Mouse (Mus musculus): Measurements from ENCODE around the gene Lrrc4.

The Lrrc4 gene

DNA sequence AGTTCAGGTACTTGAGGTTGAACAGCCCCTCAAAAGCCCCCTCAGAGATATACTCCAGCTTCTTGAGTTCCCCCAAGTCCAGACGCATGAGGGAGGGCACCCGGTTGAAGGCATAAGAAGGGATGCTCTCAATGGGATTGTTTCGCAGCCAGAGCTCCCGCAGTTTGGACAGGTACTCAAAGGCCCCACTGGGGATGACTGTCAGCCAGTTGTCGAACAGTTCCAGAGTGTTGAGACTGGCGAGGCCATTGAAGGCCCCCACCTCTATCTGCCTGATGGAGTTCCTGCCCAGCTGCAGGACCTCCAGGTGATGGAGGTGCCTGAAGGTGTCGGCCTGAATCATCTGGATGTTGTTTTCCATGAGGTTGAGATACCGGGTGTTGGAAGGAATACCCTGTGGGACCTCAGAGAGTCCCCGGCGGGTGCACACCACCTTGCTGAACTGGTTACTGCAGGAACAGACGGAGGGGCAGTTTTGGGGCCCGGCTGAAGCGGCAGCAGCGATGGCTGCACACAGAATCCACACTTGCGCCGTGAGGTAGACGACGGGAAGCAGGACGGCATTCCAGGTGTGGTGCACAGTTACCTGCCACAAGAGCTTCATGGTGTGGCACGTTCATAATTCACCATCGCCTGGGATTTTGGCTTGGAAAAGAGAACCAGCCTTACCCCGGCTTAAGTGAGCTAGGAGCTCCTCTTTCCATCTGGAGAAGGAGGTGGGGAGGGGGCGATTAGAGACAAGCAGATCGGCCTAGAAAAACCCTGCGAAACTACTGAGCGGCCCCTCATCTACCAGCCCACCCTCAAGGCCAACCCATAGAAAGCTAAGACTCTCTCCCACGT lies at the start of gene Lrrc4:
Lrrc4 (minus strand) TSS at position 737 of the 843 bp plus-strand sequence.
- DNase-seq (ENCODE audit: low spot score) = no peak

- no peak for DNase-seq (ENCODE audit: low spot score)
These were observed 49.4 kb upstream of the Lrrc4 start for GRCm38 (mm10) chr6:28880909-28881308.

DNA sequence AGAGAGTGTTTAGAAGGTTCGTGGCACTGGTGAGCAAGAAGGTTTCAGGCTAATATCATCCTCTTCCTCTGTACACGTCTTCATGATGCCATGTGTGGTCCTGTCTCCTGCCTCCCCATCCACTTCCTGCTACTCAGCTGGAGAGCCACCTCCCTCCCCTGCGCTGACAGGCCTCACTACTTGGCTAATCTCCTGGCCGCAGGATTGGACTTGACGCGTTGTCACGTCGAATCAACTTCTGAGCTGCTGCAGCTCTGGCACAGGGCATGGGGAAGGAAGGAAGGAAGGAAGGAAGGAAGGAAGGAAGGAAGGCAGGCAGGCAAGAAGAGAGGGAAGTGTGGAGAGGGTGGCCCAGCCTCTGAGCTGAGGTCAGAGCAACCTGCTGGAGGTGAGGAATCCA lies 47.8 kb upstream of the Lrrc4 start:
- no peak for DNase-seq (ENCODE audit: low spot score)

GRCm38 (mm10) chr6:28877945-28878666 lies 46.6 kb upstream of the Lrrc4 start:
- peak; percentile 7 for DNase-seq (ENCODE audit: low spot score)

DNA sequence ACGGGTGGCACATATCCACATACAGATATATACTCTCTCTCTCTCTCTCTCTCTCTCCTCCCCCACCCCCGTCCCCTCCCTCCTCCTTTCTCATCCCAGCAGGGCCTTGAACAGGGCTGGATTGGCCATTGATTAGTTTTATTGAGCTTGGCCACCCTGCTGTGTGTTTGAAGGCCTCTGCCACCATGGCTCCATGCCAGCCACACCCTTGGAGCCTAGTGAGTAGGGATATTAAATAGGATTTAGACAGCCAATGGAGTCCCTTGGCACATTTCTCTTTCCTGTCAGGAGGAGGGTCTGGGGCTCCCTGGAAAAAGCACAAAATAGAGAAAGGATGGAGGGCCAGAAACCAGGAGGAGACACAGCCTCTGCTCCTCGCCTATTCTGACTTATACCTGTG lies 44.9 kb upstream of the Lrrc4 start:
- no peak for DNase-seq (ENCODE audit: low spot score)

DNA sequence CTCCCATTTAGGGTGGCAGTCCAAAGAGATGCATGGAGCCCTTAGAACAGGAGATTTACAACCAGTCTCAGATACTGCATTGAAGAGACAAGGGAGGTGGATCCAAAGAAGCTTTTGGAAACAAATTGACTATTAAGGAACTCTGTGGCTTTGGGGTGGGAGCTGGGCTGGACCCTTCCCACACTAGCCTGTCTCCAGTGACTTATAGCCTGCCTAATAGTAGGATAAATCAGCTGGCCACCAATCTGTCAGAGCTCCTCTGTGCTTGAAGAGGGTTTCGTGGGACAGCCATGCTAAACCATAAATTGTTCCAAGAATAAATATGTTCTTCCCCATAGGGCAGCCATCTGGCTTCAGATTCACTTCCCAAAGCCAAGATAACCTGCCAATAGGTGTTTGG lies 43.8 kb upstream of the Lrrc4 start:
- no peak for DNase-seq (ENCODE audit: low spot score)

DNA sequence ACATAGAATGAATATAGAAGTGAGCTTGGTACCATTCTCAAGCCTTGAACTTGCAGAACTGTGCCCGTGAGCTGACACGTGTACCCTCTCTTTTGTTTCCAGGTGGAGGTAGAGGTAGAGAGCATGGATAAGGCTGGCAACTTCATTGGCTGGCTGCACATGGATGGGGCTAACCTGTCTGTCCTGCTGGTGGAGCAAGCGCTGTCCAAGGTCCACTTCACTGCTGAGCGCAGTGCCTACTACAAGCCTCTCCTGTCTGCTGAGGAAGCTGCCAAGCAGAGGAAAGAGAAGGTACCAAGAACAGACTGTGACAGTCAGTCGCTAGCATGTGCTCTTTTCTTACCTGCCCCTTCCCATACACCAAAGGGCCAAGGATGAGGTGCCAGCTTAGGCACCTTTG lies 43.2 kb upstream of the Lrrc4 start:
- DNase-seq (ENCODE audit: low spot score) = no peak

DNA sequence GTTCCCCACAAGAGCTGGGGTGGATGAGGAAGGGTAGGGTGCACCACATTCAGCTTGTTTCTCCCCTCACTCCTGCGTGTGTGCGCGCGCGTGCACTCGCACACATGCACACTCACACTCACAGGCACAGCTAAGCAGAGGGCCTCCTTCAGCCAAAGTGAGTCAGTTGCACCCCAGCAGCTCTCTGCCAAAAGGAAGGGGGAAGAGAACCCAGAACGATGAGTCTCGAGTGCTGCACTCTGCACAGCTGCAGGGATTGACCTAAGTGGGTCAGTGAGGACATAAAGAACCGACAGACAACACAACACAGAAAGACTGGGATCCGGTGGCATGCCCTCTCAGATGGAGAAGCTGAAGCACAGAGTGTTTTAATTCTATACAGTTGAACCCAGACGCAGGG lies 42.5 kb upstream of the Lrrc4 start:
- no peak for DNase-seq (ENCODE audit: low spot score)

GRCm38 (mm10) chr6:28872421-28872795 lies 40.9 kb upstream of the Lrrc4 start:
- DNase-seq (ENCODE audit: low spot score) = no peak

DNA sequence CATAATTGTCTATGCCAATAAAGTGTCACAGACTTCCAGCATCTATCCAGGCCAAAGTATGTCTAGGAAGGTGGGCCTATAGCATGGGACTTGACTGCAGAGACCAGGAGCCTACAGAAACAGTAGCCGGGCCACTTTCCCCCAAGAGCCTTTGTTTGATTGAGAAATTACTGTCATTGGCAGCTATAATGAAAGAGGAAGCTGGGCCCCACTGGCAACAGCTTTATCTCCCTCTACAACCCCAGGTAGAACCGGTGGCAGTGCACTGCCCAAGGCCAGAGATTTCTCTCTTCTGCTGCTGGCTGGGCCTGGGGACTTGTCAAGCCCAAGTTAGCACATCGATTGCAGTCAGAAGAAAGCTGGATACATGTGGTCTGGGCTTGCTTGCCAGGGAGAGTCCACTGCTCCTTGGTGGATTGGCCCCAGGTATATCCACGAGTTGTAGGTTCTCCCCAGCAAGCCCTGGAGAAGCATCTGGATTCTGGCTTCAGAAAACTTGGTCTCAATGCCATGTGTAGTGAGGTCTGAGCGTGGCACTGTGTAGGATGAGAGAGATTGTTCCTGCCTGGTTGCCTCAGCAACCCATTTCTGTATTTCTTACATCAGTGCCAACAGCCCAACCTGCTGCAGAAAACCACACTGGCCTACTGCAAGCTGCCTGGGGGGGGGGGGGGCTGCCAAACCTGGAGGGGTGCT lies 40.3 kb upstream of the Lrrc4 start:
- no peak for DNase-seq (ENCODE audit: low spot score)

GRCm38 (mm10) chr6:28867516-28868251 lies 36.1 kb upstream of the Lrrc4 start:
- no peak for DNase-seq (ENCODE audit: low spot score)

- DNase-seq (ENCODE audit: low spot score) = no peak
These were observed 34.7 kb upstream of the Lrrc4 start for GRCm38 (mm10) chr6:28866206-28866605.

DNA sequence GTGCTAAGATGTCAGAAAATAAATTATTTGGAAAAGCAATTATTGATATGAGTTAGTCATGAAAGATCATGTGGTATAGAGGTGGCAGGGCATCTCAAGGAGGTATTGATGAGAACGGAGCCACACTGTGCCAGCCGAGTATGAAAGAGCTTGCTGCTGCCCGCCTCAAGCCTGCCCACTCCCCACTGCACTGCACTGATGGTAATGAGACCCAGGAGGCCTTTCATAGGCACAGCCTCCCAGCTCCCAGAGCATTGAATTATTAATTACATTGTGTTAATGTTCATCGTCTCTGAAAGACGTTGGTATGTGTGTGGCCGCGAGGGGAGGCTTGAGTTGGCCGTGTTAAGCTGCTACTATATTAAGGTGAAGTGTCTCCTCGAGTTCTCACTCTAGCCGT lies 33.6 kb upstream of the Lrrc4 start:
- DNase-seq (ENCODE audit: low spot score) = no peak

DNA sequence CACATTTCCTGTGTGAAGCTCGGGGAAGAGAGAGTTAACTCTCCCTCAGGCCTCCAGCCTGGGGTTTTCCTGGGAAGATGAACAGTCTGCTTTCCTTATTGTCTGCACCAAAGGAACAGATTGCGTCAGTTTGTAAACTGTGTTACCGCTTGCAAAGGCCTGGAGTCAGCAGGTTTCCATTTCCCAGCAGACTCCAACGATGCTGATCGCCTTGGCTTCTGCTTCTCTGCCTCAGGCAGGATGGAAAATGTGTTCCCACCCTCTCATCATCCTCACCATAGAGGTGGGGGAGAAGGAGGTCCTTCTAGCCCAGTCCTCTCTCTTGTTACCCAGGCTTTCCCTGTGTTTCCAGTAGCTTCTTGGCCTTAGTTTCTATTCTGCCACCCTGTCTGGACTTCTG lies 33.1 kb upstream of the Lrrc4 start:
- DNase-seq (ENCODE audit: low spot score) = no peak

- DNase-seq (ENCODE audit: low spot score) = no peak
These were observed 30.8 kb upstream of the Lrrc4 start for GRCm38 (mm10) chr6:28862304-28862703.

DNA sequence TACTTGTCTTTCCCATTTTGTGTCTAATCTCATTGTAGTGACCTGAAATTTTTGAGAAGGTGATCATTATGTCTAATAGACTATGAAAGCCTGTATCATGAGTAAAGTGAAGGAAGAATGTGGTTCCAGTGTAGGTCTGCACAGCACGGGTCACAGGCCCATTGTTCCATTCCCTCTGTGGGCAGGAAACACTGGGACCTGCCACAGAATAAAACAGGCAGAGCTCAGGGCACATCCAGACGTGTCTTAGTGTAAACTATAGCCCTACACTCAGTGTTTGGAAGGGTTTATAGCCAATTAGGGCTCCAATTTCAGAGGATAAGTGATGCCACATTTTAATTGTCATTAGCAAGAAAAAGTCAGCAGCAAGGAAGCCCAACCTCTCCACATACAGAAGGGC lies 29.4 kb upstream of the Lrrc4 start:
- DNase-seq (ENCODE audit: low spot score) = no peak

DNA sequence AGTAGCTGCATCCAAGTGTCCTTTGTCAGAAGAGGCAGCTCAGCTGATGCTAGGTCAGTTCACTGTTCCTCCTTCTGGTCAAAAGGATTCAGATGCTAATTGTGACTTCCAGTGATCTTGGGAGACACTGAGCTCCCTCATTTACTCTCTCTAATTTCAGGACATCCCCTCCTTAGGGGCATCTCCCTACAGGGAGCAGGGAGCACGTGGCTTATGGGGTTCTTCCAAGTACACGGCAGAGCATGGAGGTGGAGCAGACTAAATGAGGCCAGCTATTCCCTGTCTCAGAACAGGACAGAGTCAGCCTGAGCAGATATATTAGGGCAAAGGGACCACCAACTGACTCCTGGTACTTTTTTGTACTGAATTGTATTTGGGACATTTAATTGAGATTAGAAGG lies 28.9 kb upstream of the Lrrc4 start:
- DNase-seq (ENCODE audit: low spot score) = no peak

GRCm38 (mm10) chr6:28859094-28859493 lies 27.5 kb upstream of the Lrrc4 start:
- no peak for DNase-seq (ENCODE audit: low spot score)

- no peak for DNase-seq (ENCODE audit: low spot score)
These were observed 25.9 kb upstream of the Lrrc4 start for GRCm38 (mm10) chr6:28857198-28858180.

DNA sequence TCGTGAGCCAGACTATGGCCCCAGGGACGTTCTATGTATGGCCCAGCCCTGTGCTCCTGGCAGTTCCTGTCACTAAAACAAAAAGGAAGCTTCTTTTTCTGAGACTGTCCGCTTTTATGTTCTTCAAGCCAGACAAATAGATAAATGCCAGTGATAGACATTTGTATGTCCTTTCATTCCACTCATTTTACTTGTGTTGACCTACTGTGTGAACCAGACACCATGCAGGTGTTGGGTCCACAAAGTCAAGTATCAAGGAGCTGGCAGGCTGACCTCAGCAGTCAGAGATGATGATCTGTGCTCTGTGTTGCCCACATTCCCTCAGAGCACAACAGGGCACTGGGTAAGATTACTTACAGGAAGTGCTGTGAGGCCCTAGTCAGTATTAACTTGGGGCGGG lies 25.2 kb upstream of the Lrrc4 start:
- no peak for DNase-seq (ENCODE audit: low spot score)

- DNase-seq (ENCODE audit: low spot score) = no peak
These were observed 23.9 kb upstream of the Lrrc4 start for GRCm38 (mm10) chr6:28855442-28855841.

Measured in T-cell, adult 2 months (primary cell).